Mouse (Mus musculus): ENCODE measurements around the gene Aplnr.

- TF ChIP-seq CTCF (IDR thresholded peaks at IDR 0.05; ENCODE audit: borderline replicate concordance, insufficient read depth, low read length): no peak
- no peak for TF ChIP-seq POLR2A (IDR thresholded peaks at IDR 0.05; ENCODE audit: low read depth, low read length)
Observed at GRCm38 (mm10) chr2:85150373-85150772, 14.3 kb downstream of the Aplnr start.

Data from embryonic fibroblast, embryonic 13.5 days (primary cell).